ENCODE assay signal across 21 mouse cellular contexts in genomic region chr8:22242986-22243385, GRCm38 (mm10). TPM values are rescaled to one million over a fixed set of nuclear protein-coding genes. Genes with fewer than 3 reads are reported as not detected.
"Had no signal": no experiment of that assay in that cellular context is flagged by ENCODE, and none has a peak within 500 bp of the region (broad histone marks: within the 10 kb centered on the region; RNA-seq: fewer than 3 reads in every experiment).

No protein-coding gene starts in this region.

- DNase-seq: cerebellum, adult 9-11 months; cerebellum, postnatal 10 days; cerebellum, postnatal 14 days; cerebellum, postnatal 25 days; cerebellum, postnatal 36 days; embryo, embryonic 11 days; forebrain, postnatal 0 days; gastrocnemius, adult 2 months; gastrocnemius, postnatal 10 days; gastrocnemius, postnatal 14 days; gastrocnemius, postnatal 25 days; gastrocnemius, postnatal 36 days; heart, adult 11 months; heart, adult 18-20 months; heart, adult 2 months had no signal

RNA-seq across cellular contexts. Expression of gene Tpte, which starts 40.3 kb away (rescaled TPM):
- total RNA-seq: common myeloid progenitor, adult 5-6 weeks; forebrain, postnatal 0 days; gastrocnemius, adult 18-20 months; gastrocnemius, adult 2 months; gastrocnemius, adult 8-10 months; gastrocnemius, postnatal 14 days; gastrocnemius, postnatal 25 days; gastrocnemius, postnatal 36 days; gastrocnemius, postnatal 4 days; granulocyte monocyte progenitor cell, adult 5-6 weeks; heart, adult 18-20 months; heart, adult 2 months; heart, adult 8-10 months had no signal

RNA-seq across cellular contexts. Expression of gene Ckap2, which starts 57.4 kb away (rescaled TPM):
- total RNA-seq: gastrocnemius, adult 2 months had no signal
